In genomic region chr2:133443490-133443889, GRCm38 (mm10) we compare ENCODE assay signal across 13 mouse cellular contexts.
A peak's percentile ranks its signal among the peaks of the same experiment; 100 is the strongest.
DNase-seq lines count a peak whose midpoint lies in the region; ATAC-seq lines count a peak whose summit lies in the region.
"Had no signal": no experiment of that assay in that cellular context is flagged by ENCODE, and none has a peak within 500 bp of the region (broad histone marks: within the 10 kb centered on the region; RNA-seq: fewer than 3 reads in every experiment).

No protein-coding gene starts in this region.

- peak; percentile 44 to 68 for DNase-seq in heart, adult 18-20 months
- DNase-seq in urinary bladder, postnatal 36 days (ENCODE audit: low spot score in 2 of 2), result peak; percentile 49 to 65
- DNase-seq in urinary bladder, adult 2 months (ENCODE audit: low spot score), result no peak
- peak; percentile 42 to 48 for DNase-seq in gastrocnemius, adult 8-10 months (ENCODE audit: low spot score in 2 of 2)
- no peak for DNase-seq in hindbrain, embryonic 14.5 days (ENCODE audit: low spot score)
- DNase-seq: liver, postnatal 0 days had no signal

- no peaks in the 10 kb centered on the region for H3K4me1 ChIP-seq in heart, embryonic 11.5 days (ENCODE audit: control insufficient read depth, insufficient read depth, low read length)
- H3K4me1 ChIP-seq in hindbrain, embryonic 14.5 days (replicated peaks; ENCODE audit: control insufficient read depth, insufficient read depth, low read length), result no peaks in the 10 kb centered on the region
- no peaks in the 10 kb centered on the region for H3K4me1 ChIP-seq in midbrain, embryonic 16.5 days (ENCODE audit: control insufficient read depth, insufficient read depth, low read length)
- no peaks in the 10 kb centered on the region for H3K4me1 ChIP-seq in kidney, embryonic 15.5 days
- H3K4me1 ChIP-seq: forebrain, embryonic 15.5 days; midbrain, embryonic 13.5 days had no signal

- no peaks in the 10 kb centered on the region for H3K27me3 ChIP-seq in heart, embryonic 11.5 days (ENCODE audit: control insufficient read depth, insufficient read depth, low read length)
- H3K27me3 ChIP-seq in hindbrain, embryonic 14.5 days (ENCODE audit: control insufficient read depth, insufficient read depth, low read length), result no peaks in the 10 kb centered on the region
- no peaks in the 10 kb centered on the region for H3K27me3 ChIP-seq in midbrain, embryonic 16.5 days (ENCODE audit: control insufficient read depth, insufficient read depth, low read depth, low read length)
- no peaks in the 10 kb centered on the region for H3K27me3 ChIP-seq in kidney, embryonic 15.5 days
- H3K27me3 ChIP-seq: forebrain, embryonic 15.5 days; midbrain, embryonic 13.5 days had no signal

- 74% methylated on average over 2 of the region's 2 CpGs for WGBS in heart, embryonic 11.5 days (ENCODE audit: insufficient replicate concordance)
- 87% methylated on average over 2 of the region's 2 CpGs for WGBS in hindbrain, embryonic 14.5 days
- 87% methylated on average over 2 of the region's 2 CpGs for WGBS in midbrain, embryonic 16.5 days
- 59% methylated on average over 2 of the region's 2 CpGs for WGBS in kidney, embryonic 15.5 days

- H3K36me3 ChIP-seq in heart, embryonic 11.5 days (ENCODE audit: control insufficient read depth, insufficient read depth, low read length), result no peaks in the 10 kb centered on the region
- H3K36me3 ChIP-seq in hindbrain, embryonic 14.5 days (replicated peaks; ENCODE audit: control insufficient read depth, insufficient read depth), result no peaks in the 10 kb centered on the region
- H3K36me3 ChIP-seq in midbrain, embryonic 16.5 days (ENCODE audit: control insufficient read depth, insufficient read depth, low read length), result no peaks in the 10 kb centered on the region
- H3K36me3 ChIP-seq in kidney, embryonic 15.5 days, result no peaks in the 10 kb centered on the region
- H3K36me3 ChIP-seq: forebrain, embryonic 15.5 days; midbrain, embryonic 13.5 days had no signal

- H3K4me2 ChIP-seq in heart, embryonic 11.5 days, result no peak overlapping the region
- no peak overlapping the region for H3K4me2 ChIP-seq in hindbrain, embryonic 14.5 days (replicated peaks)
- H3K4me2 ChIP-seq in midbrain, embryonic 16.5 days (ENCODE audit: low read length), result no peak overlapping the region
- H3K4me2 ChIP-seq in kidney, embryonic 15.5 days, result no peak overlapping the region
- H3K4me2 ChIP-seq: forebrain, embryonic 15.5 days; midbrain, embryonic 13.5 days had no signal

- ATAC-seq in heart, embryonic 11.5 days (replicated peaks; ENCODE audit: insufficient number of reproducible peaks, low FRiP score, low TSS enrichment), result no peak
- ATAC-seq in hindbrain, embryonic 14.5 days (ENCODE audit: low FRiP score), result no peak
- ATAC-seq in midbrain, embryonic 16.5 days, result no peak
- no peak for ATAC-seq in kidney, embryonic 15.5 days (replicated peaks; ENCODE audit: low FRiP score)
- ATAC-seq: forebrain, embryonic 15.5 days; intestine, embryonic 16.5 days; liver, postnatal 0 days; midbrain, embryonic 13.5 days had no signal

- no peak overlapping the region for H3K4me3 ChIP-seq in heart, embryonic 11.5 days (ENCODE audit: low read depth, low read length)
- H3K4me3 ChIP-seq in hindbrain, embryonic 14.5 days (replicated peaks; ENCODE audit: low read length), result no peak overlapping the region
- H3K4me3 ChIP-seq in midbrain, embryonic 16.5 days (ENCODE audit: low read depth, low read length), result no peak overlapping the region
- no peak overlapping the region for H3K4me3 ChIP-seq in kidney, embryonic 15.5 days (replicated peaks)
- H3K4me3 ChIP-seq: forebrain, embryonic 15.5 days; layer of hippocampus, adult 2 months; midbrain, embryonic 13.5 days had no signal

- no peak overlapping the region for H3K9ac ChIP-seq in heart, embryonic 11.5 days (ENCODE audit: low read depth, low read length)
- no peak overlapping the region for H3K9ac ChIP-seq in hindbrain, embryonic 14.5 days
- H3K9ac ChIP-seq in midbrain, embryonic 16.5 days (ENCODE audit: low read depth, low read length), result no peak overlapping the region
- H3K9ac ChIP-seq in kidney, embryonic 15.5 days, result no peak overlapping the region
- H3K9ac ChIP-seq: forebrain, embryonic 15.5 days; liver, postnatal 0 days; midbrain, embryonic 13.5 days had no signal

- no peak overlapping the region for H3K27ac ChIP-seq in heart, embryonic 11.5 days (ENCODE audit: low read depth, low read length)
- no peak overlapping the region for H3K27ac ChIP-seq in hindbrain, embryonic 14.5 days
- no peak overlapping the region for H3K27ac ChIP-seq in midbrain, embryonic 16.5 days (ENCODE audit: low read length)
- no peak overlapping the region for H3K27ac ChIP-seq in kidney, embryonic 15.5 days
- H3K27ac ChIP-seq: forebrain, embryonic 15.5 days; layer of hippocampus, adult 2 months; midbrain, embryonic 13.5 days had no signal

- H3K9me3 ChIP-seq in heart, embryonic 11.5 days (replicated peaks; ENCODE audit: control insufficient read depth, low read length), result no peaks in the 10 kb centered on the region
- H3K9me3 ChIP-seq in hindbrain, embryonic 14.5 days (ENCODE audit: control insufficient read depth, low read length), result no peaks in the 10 kb centered on the region
- H3K9me3 ChIP-seq in midbrain, embryonic 16.5 days (replicated peaks; ENCODE audit: control insufficient read depth, low read length, poor library complexity, severe bottlenecking), result no peaks in the 10 kb centered on the region
- no peaks in the 10 kb centered on the region for H3K9me3 ChIP-seq in kidney, embryonic 15.5 days (replicated peaks)
- H3K9me3 ChIP-seq: forebrain, embryonic 15.5 days; midbrain, embryonic 13.5 days had no signal

Comparison
In these comparisons a context has a peak if more than half of its experiments do, and no peak if none do; other contexts are left out.
1. DNase-seq: peak in heart, adult 18-20 months (2 of 2), urinary bladder, postnatal 36 days (2 of 2) and gastrocnemius, adult 8-10 months (2 of 2); none in urinary bladder, adult 2 months (single experiment) and hindbrain, embryonic 14.5 days (single experiment).